Mouse (Mus musculus): ENCODE measurements at regions not wholly inside any gene's neighbourhood (a gene's known extent, or its start where the extent isn't known, plus 50 kb on each side); places are given as distances from the start of the nearest gene placed in this dataset.
"Not testable (repeated sequence)": the region's sequence is repeated elsewhere in the genome, so short reads cannot be mapped to it uniquely, and the experiment has no call there.

GRCm38 (mm10) chr3:84390769-84391168, 84.1 kb upstream of the Trim2 start:
- H3K4me3 ChIP-seq (ENCODE audit: low read depth, low read length) = no peak overlapping the region
- no peaks in the 10 kb centered on the region for H3K9me3 ChIP-seq (ENCODE audit: control insufficient read depth, low read length)
- H3K36me3 ChIP-seq (ENCODE audit: control insufficient read depth, insufficient read depth, low read length) = no peaks in the 10 kb centered on the region
- H3K27ac ChIP-seq (ENCODE audit: low read depth, low read length) = no peak overlapping the region
- WGBS = 87% methylated on average over 5 of the region's 5 CpGs
- no peaks in the 10 kb centered on the region for H3K27me3 ChIP-seq (ENCODE audit: control insufficient read depth, insufficient read depth, low read length)
- H3K4me1 ChIP-seq (ENCODE audit: control insufficient read depth, insufficient read depth, low read length) = no peaks in the 10 kb centered on the region
- no peak overlapping the region for H3K4me2 ChIP-seq (ENCODE audit: low read depth, low read length)
- ATAC-seq (ENCODE audit: low read depth) = no peak
- no peak overlapping the region for H3K9ac ChIP-seq (replicated peaks; ENCODE audit: low read depth, low read length)

GRCm38 (mm10) chr3:84388486-84388885, 81.8 kb upstream of the Trim2 start:
- Histone ChIP-seq H3K9ac (replicated peaks; ENCODE audit: low read depth, low read length) (no peak overlapping the region), H3K4me1 (ENCODE audit: control insufficient read depth, insufficient read depth, low read length) (no peaks in the 10 kb centered on the region), H3K36me3 (ENCODE audit: control insufficient read depth, insufficient read depth, low read length) (no peaks in the 10 kb centered on the region), H3K27me3 (ENCODE audit: control insufficient read depth, insufficient read depth, low read length) (no peaks in the 10 kb centered on the region), H3K27ac (ENCODE audit: low read depth, low read length) (no peak overlapping the region), H3K4me2 (ENCODE audit: low read depth, low read length) (no peak overlapping the region), H3K9me3 (ENCODE audit: control insufficient read depth, low read length) (no peaks in the 10 kb centered on the region), H3K4me3 (ENCODE audit: low read depth, low read length) (no peak overlapping the region)
- no peak for ATAC-seq (ENCODE audit: low read depth)
- WGBS = 90% methylated on average over 6 of the region's 6 CpGs

- peak; percentile 41; the same call in 1 of the 2 replicates for ATAC-seq (ENCODE audit: low read depth)
- WGBS = 36% methylated on average over 5 of the region's 5 CpGs
Measured at GRCm38 (mm10) chr3:84385656-84386055, 79.0 kb upstream of the Trim2 start.

GRCm38 (mm10) chr3:84383559-84383958, 76.9 kb upstream of the Trim2 start:
- 80% methylated on average over 3 of the region's 3 CpGs for WGBS
- no peaks in the 10 kb centered on the region for H3K27me3 ChIP-seq (ENCODE audit: control insufficient read depth, insufficient read depth, low read length)
- H3K4me3 ChIP-seq (ENCODE audit: low read depth, low read length) = no peak overlapping the region
- ATAC-seq (ENCODE audit: low read depth) = no peak
- no peak overlapping the region for H3K27ac ChIP-seq (ENCODE audit: low read depth, low read length)
- H3K4me1 ChIP-seq (ENCODE audit: control insufficient read depth, insufficient read depth, low read length) = no peaks in the 10 kb centered on the region
- no peaks in the 10 kb centered on the region for H3K36me3 ChIP-seq (ENCODE audit: control insufficient read depth, insufficient read depth, low read length)
- H3K4me2 ChIP-seq (ENCODE audit: low read depth, low read length) = no peak overlapping the region
- H3K9me3 ChIP-seq (ENCODE audit: control insufficient read depth, low read length) = no peaks in the 10 kb centered on the region
- no peak overlapping the region for H3K9ac ChIP-seq (replicated peaks; ENCODE audit: low read depth, low read length)

More at GRCm38 (mm10) chr3:84385656-84386055, 79.0 kb upstream of the Trim2 start:
- Histone ChIP-seq H3K4me1 (ENCODE audit: control insufficient read depth, insufficient read depth, low read length) (no peaks in the 10 kb centered on the region), H3K36me3 (ENCODE audit: control insufficient read depth, insufficient read depth, low read length) (no peaks in the 10 kb centered on the region), H3K9ac (replicated peaks; ENCODE audit: low read depth, low read length) (no peak overlapping the region), H3K27me3 (ENCODE audit: control insufficient read depth, insufficient read depth, low read length) (no peaks in the 10 kb centered on the region), H3K4me3 (ENCODE audit: low read depth, low read length) (no peak overlapping the region), H3K9me3 (ENCODE audit: control insufficient read depth, low read length) (no peaks in the 10 kb centered on the region), H3K27ac (ENCODE audit: low read depth, low read length) (no peak overlapping the region), H3K4me2 (ENCODE audit: low read depth, low read length) (no peak overlapping the region)

GRCm38 (mm10) chr3:84383038-84383437, 76.4 kb upstream of the Trim2 start:
- H3K4me3 ChIP-seq (ENCODE audit: low read depth, low read length); H3K9me3 ChIP-seq (ENCODE audit: control insufficient read depth, low read length); H3K27me3 ChIP-seq (ENCODE audit: control insufficient read depth, insufficient read depth, low read length); H3K9ac ChIP-seq (replicated peaks; ENCODE audit: low read depth, low read length); H3K27ac ChIP-seq (ENCODE audit: low read depth, low read length); H3K4me2 ChIP-seq (ENCODE audit: low read depth, low read length); ATAC-seq (ENCODE audit: low read depth); H3K4me1 ChIP-seq (ENCODE audit: control insufficient read depth, insufficient read depth, low read length); H3K36me3 ChIP-seq (ENCODE audit: control insufficient read depth, insufficient read depth, low read length): not testable (repeated sequence)

GRCm38 (mm10) chr3:84382006-84382405, 75.3 kb upstream of the Trim2 start:
- no peaks in the 10 kb centered on the region for H3K36me3 ChIP-seq (ENCODE audit: control insufficient read depth, insufficient read depth, low read length)

GRCm38 (mm10) chr3:84378987-84379556, 72.4 kb upstream of the Trim2 start:
- no peaks in the 10 kb centered on the region for H3K27me3 ChIP-seq (ENCODE audit: control insufficient read depth, insufficient read depth, low read length)
- no peak for ATAC-seq (ENCODE audit: low read depth)
- H3K4me1 ChIP-seq (ENCODE audit: control insufficient read depth, insufficient read depth, low read length) = no peaks in the 10 kb centered on the region
- no peaks in the 10 kb centered on the region for H3K36me3 ChIP-seq (ENCODE audit: control insufficient read depth, insufficient read depth, low read length)
- no peak overlapping the region for H3K4me2 ChIP-seq (ENCODE audit: low read depth, low read length)
- no peak overlapping the region for H3K9ac ChIP-seq (replicated peaks; ENCODE audit: low read depth, low read length)
- no peaks in the 10 kb centered on the region for H3K9me3 ChIP-seq (ENCODE audit: control insufficient read depth, low read length)
- H3K4me3 ChIP-seq (ENCODE audit: low read depth, low read length) = no peak overlapping the region
- H3K27ac ChIP-seq (ENCODE audit: low read depth, low read length) = no peak overlapping the region
- WGBS = 86% methylated on average over 4 of the region's 4 CpGs

More at GRCm38 (mm10) chr3:84382006-84382405, 75.3 kb upstream of the Trim2 start:
- H3K4me3 ChIP-seq (ENCODE audit: low read depth, low read length) = no peak overlapping the region
- no peak overlapping the region for H3K27ac ChIP-seq (ENCODE audit: low read depth, low read length)
- no peak overlapping the region for H3K9ac ChIP-seq (replicated peaks; ENCODE audit: low read depth, low read length)
- no peak overlapping the region for H3K4me2 ChIP-seq (ENCODE audit: low read depth, low read length)
- H3K27me3 ChIP-seq (ENCODE audit: control insufficient read depth, insufficient read depth, low read length) = no peaks in the 10 kb centered on the region
- H3K9me3 ChIP-seq (ENCODE audit: control insufficient read depth, low read length) = no peaks in the 10 kb centered on the region
- ATAC-seq (ENCODE audit: low read depth) = no peak
- no peaks in the 10 kb centered on the region for H3K4me1 ChIP-seq (ENCODE audit: control insufficient read depth, insufficient read depth, low read length)
- WGBS = 66% methylated on average over 4 of the region's 4 CpGs

GRCm38 (mm10) chr3:84376510-84376909, 69.8 kb upstream of the Trim2 start:
- no peaks in the 10 kb centered on the region for H3K9me3 ChIP-seq (ENCODE audit: control insufficient read depth, low read length)
- 84% methylated on average over 2 of the region's 2 CpGs for WGBS
- H3K4me2 ChIP-seq (ENCODE audit: low read depth, low read length) = no peak overlapping the region
- no peaks in the 10 kb centered on the region for H3K27me3 ChIP-seq (ENCODE audit: control insufficient read depth, insufficient read depth, low read length)
- no peak for ATAC-seq (ENCODE audit: low read depth)
- H3K27ac ChIP-seq (ENCODE audit: low read depth, low read length) = no peak overlapping the region
- H3K36me3 ChIP-seq (ENCODE audit: control insufficient read depth, insufficient read depth, low read length) = no peaks in the 10 kb centered on the region
- H3K9ac ChIP-seq (replicated peaks; ENCODE audit: low read depth, low read length) = no peak overlapping the region
- no peak overlapping the region for H3K4me3 ChIP-seq (ENCODE audit: low read depth, low read length)
- no peaks in the 10 kb centered on the region for H3K4me1 ChIP-seq (ENCODE audit: control insufficient read depth, insufficient read depth, low read length)

- 91% methylated on average over 4 of the region's 4 CpGs for WGBS
- Histone ChIP-seq H3K27me3 (ENCODE audit: control insufficient read depth, insufficient read depth, low read length) (no peaks in the 10 kb centered on the region), H3K4me1 (ENCODE audit: control insufficient read depth, insufficient read depth, low read length) (no peaks in the 10 kb centered on the region), H3K27ac (ENCODE audit: low read depth, low read length) (no peak overlapping the region), H3K9ac (replicated peaks; ENCODE audit: low read depth, low read length) (no peak overlapping the region), H3K4me3 (ENCODE audit: low read depth, low read length) (no peak overlapping the region), H3K4me2 (ENCODE audit: low read depth, low read length) (no peak overlapping the region), H3K9me3 (ENCODE audit: control insufficient read depth, low read length) (no peaks in the 10 kb centered on the region), H3K36me3 (ENCODE audit: control insufficient read depth, insufficient read depth, low read length) (no peaks in the 10 kb centered on the region)
- no peak for ATAC-seq (ENCODE audit: low read depth)
Measured at GRCm38 (mm10) chr3:84375832-84376231, 69.2 kb upstream of the Trim2 start.

Data from neural tube, embryonic 14.5 days (tissue).